Mouse (Mus musculus): Measurements from ENCODE around the gene Arhgap27. TPM values are rescaled to one million over a fixed set of nuclear protein-coding genes. Genes with fewer than 3 reads are reported as not detected.
A peak's percentile ranks its signal among the peaks of the same experiment; 100 is the strongest.

The Arhgap27 gene
- polyA plus RNA-seq, 1 experiment from 2014 or later: 3.4 TPM

GRCm38 (mm10) chr11:103339414-103340119 is 23.9 kb downstream of the Arhgap27 start:
- no peak overlapping the region for H3K9ac ChIP-seq (ENCODE audit: low read depth, low read length)
- 46% methylated on average over 18 of the region's 19 CpGs for WGBS (ENCODE audit: insufficient replicate concordance)
- H3K36me3 ChIP-seq (ENCODE audit: control insufficient read depth, insufficient read depth, low read length): no peaks in the 10 kb centered on the region
- H3K27ac ChIP-seq (ENCODE audit: low read depth, low read length): no peak overlapping the region
- H3K4me2 ChIP-seq: peak overlapping the region; percentile 36
- H3K4me1 ChIP-seq (ENCODE audit: control insufficient read depth, insufficient read depth, low read length): peaks cover 9% of the 10 kb centered on the region
- H3K27me3 ChIP-seq (ENCODE audit: control insufficient read depth, insufficient read depth, low read length): peaks cover 4% of the 10 kb centered on the region
- no peak for ATAC-seq (replicated peaks; ENCODE audit: insufficient number of reproducible peaks, low FRiP score, low TSS enrichment)
- no peaks in the 10 kb centered on the region for H3K9me3 ChIP-seq (replicated peaks; ENCODE audit: control insufficient read depth, low read length)
- no peak overlapping the region for H3K4me3 ChIP-seq (ENCODE audit: low read depth, low read length)

GRCm38 (mm10) chr11:103338671-103339070 is 24.8 kb downstream of the Arhgap27 start:
- Histone ChIP-seq H3K9ac (ENCODE audit: low read depth, low read length) (no peak overlapping the region), H3K27me3 (ENCODE audit: control insufficient read depth, insufficient read depth, low read length) (peaks cover 13% of the 10 kb centered on the region), H3K4me1 (ENCODE audit: control insufficient read depth, insufficient read depth, low read length) (peaks cover 4% of the 10 kb centered on the region; the same call in 1 of the 2 replicates), H3K36me3 (ENCODE audit: control insufficient read depth, insufficient read depth, low read length) (no peaks in the 10 kb centered on the region), H3K27ac (ENCODE audit: low read depth, low read length) (no peak overlapping the region), H3K4me3 (ENCODE audit: low read depth, low read length) (no peak overlapping the region), H3K4me2 (no peak overlapping the region), H3K9me3 (replicated peaks; ENCODE audit: control insufficient read depth, low read length) (no peaks in the 10 kb centered on the region)
- ATAC-seq (replicated peaks; ENCODE audit: insufficient number of reproducible peaks, low FRiP score, low TSS enrichment): no peak
- 88% methylated on average over 6 of the region's 6 CpGs for WGBS (ENCODE audit: insufficient replicate concordance)

GRCm38 (mm10) chr11:103338119-103338518 is 25.4 kb downstream of the Arhgap27 start:
- Histone ChIP-seq H3K4me3 (ENCODE audit: low read depth, low read length) (no peak overlapping the region), H3K36me3 (ENCODE audit: control insufficient read depth, insufficient read depth, low read length) (no peaks in the 10 kb centered on the region), H3K9ac (ENCODE audit: low read depth, low read length) (no peak overlapping the region), H3K4me1 (ENCODE audit: control insufficient read depth, insufficient read depth, low read length) (peaks cover 9% of the 10 kb centered on the region; the same call in 1 of the 2 replicates), H3K27ac (ENCODE audit: low read depth, low read length) (no peak overlapping the region), H3K4me2 (no peak overlapping the region), H3K27me3 (ENCODE audit: control insufficient read depth, insufficient read depth, low read length) (peaks cover 18% of the 10 kb centered on the region), H3K9me3 (replicated peaks; ENCODE audit: control insufficient read depth, low read length) (no peaks in the 10 kb centered on the region)
- no peak for ATAC-seq (replicated peaks; ENCODE audit: insufficient number of reproducible peaks, low FRiP score, low TSS enrichment)
- WGBS (ENCODE audit: insufficient replicate concordance): 74% methylated on average over 7 of the region's 7 CpGs

- peaks cover 13% of the 10 kb centered on the region; the same call in 1 of the 2 replicates for H3K4me1 ChIP-seq (ENCODE audit: control insufficient read depth, insufficient read depth, low read length)
- no peaks in the 10 kb centered on the region for H3K9me3 ChIP-seq (replicated peaks; ENCODE audit: control insufficient read depth, low read length)
- no peak overlapping the region for H3K27ac ChIP-seq (ENCODE audit: low read depth, low read length)
- H3K4me2 ChIP-seq: no peak overlapping the region
- 87% methylated on average over 2 of the region's 2 CpGs for WGBS (ENCODE audit: insufficient replicate concordance)
- H3K36me3 ChIP-seq (ENCODE audit: control insufficient read depth, insufficient read depth, low read length): no peaks in the 10 kb centered on the region
- no peak overlapping the region for H3K9ac ChIP-seq (ENCODE audit: low read depth, low read length)
- no peak overlapping the region for H3K4me3 ChIP-seq (ENCODE audit: low read depth, low read length)
- peaks cover 25% of the 10 kb centered on the region for H3K27me3 ChIP-seq (ENCODE audit: control insufficient read depth, insufficient read depth, low read length)
- ATAC-seq (replicated peaks; ENCODE audit: insufficient number of reproducible peaks, low FRiP score, low TSS enrichment): no peak
Measured at GRCm38 (mm10) chr11:103337180-103337579, 26.3 kb downstream of the Arhgap27 start.

GRCm38 (mm10) chr11:103335561-103335960 is 27.9 kb downstream of the Arhgap27 start:
- no peak overlapping the region for H3K27ac ChIP-seq (ENCODE audit: low read depth, low read length)
- H3K36me3 ChIP-seq (ENCODE audit: control insufficient read depth, insufficient read depth, low read length): no peaks in the 10 kb centered on the region
- 81% methylated on average over 5 of the region's 5 CpGs for WGBS (ENCODE audit: insufficient replicate concordance)
- H3K4me1 ChIP-seq (ENCODE audit: control insufficient read depth, insufficient read depth, low read length): peaks cover 13% of the 10 kb centered on the region; the same call in 1 of the 2 replicates
- no peaks in the 10 kb centered on the region for H3K9me3 ChIP-seq (replicated peaks; ENCODE audit: control insufficient read depth, low read length)
- no peak overlapping the region for H3K9ac ChIP-seq (ENCODE audit: low read depth, low read length)
- no peak overlapping the region for H3K4me3 ChIP-seq (ENCODE audit: low read depth, low read length)
- H3K4me2 ChIP-seq: no peak overlapping the region
- H3K27me3 ChIP-seq (ENCODE audit: control insufficient read depth, insufficient read depth, low read length): peaks cover 26% of the 10 kb centered on the region
- ATAC-seq (replicated peaks; ENCODE audit: insufficient number of reproducible peaks, low FRiP score, low TSS enrichment): no peak

- Histone ChIP-seq H3K27ac (ENCODE audit: low read depth, low read length) (no peak overlapping the region), H3K4me1 (ENCODE audit: control insufficient read depth, insufficient read depth, low read length) (peaks cover 13% of the 10 kb centered on the region; the same call in 1 of the 2 replicates), H3K4me2 (no peak overlapping the region), H3K36me3 (ENCODE audit: control insufficient read depth, insufficient read depth, low read length) (no peaks in the 10 kb centered on the region), H3K4me3 (ENCODE audit: low read depth, low read length) (no peak overlapping the region), H3K27me3 (ENCODE audit: control insufficient read depth, insufficient read depth, low read length) (peaks cover 26% of the 10 kb centered on the region), H3K9ac (ENCODE audit: low read depth, low read length) (no peak overlapping the region), H3K9me3 (replicated peaks; ENCODE audit: control insufficient read depth, low read length) (no peaks in the 10 kb centered on the region)
- no peak for ATAC-seq (replicated peaks; ENCODE audit: insufficient number of reproducible peaks, low FRiP score, low TSS enrichment)
- WGBS (ENCODE audit: insufficient replicate concordance): 80% methylated on average over 9 of the region's 9 CpGs
Measured at GRCm38 (mm10) chr11:103334925-103335324, 28.6 kb downstream of the Arhgap27 start.

- peaks cover 10% of the 10 kb centered on the region; the same call in 1 of the 2 replicates for H3K4me1 ChIP-seq (ENCODE audit: control insufficient read depth, insufficient read depth, low read length)
- H3K9me3 ChIP-seq (replicated peaks; ENCODE audit: control insufficient read depth, low read length): no peaks in the 10 kb centered on the region
- peaks cover 26% of the 10 kb centered on the region for H3K27me3 ChIP-seq (ENCODE audit: control insufficient read depth, insufficient read depth, low read length)
- H3K36me3 ChIP-seq (ENCODE audit: control insufficient read depth, insufficient read depth, low read length): no peaks in the 10 kb centered on the region
- peak overlapping the region; percentile 38 for H3K4me3 ChIP-seq (ENCODE audit: low read depth, low read length)
- H3K4me2 ChIP-seq: peak overlapping the region; percentile 67
- no peak for ATAC-seq (replicated peaks; ENCODE audit: insufficient number of reproducible peaks, low FRiP score, low TSS enrichment)
- no peak overlapping the region for H3K27ac ChIP-seq (ENCODE audit: low read depth, low read length)
- 18% methylated on average over 40 of the region's 40 CpGs for WGBS (ENCODE audit: insufficient replicate concordance)
- H3K9ac ChIP-seq (ENCODE audit: low read depth, low read length): no peak overlapping the region
Measured at GRCm38 (mm10) chr11:103333719-103334398, 29.6 kb downstream of the Arhgap27 start.

- 28% methylated on average over 34 of the region's 34 CpGs for WGBS (ENCODE audit: insufficient replicate concordance)
- H3K9ac ChIP-seq (ENCODE audit: low read depth, low read length): peak overlapping the region; percentile 6; the same call in 1 of the 2 replicates
- H3K27ac ChIP-seq (ENCODE audit: low read depth, low read length): no peak overlapping the region
- peaks cover 26% of the 10 kb centered on the region for H3K27me3 ChIP-seq (ENCODE audit: control insufficient read depth, insufficient read depth, low read length)
- no peak for ATAC-seq (replicated peaks; ENCODE audit: insufficient number of reproducible peaks, low FRiP score, low TSS enrichment)
- H3K36me3 ChIP-seq (ENCODE audit: control insufficient read depth, insufficient read depth, low read length): no peaks in the 10 kb centered on the region
- H3K9me3 ChIP-seq (replicated peaks; ENCODE audit: control insufficient read depth, low read length): no peaks in the 10 kb centered on the region
- H3K4me1 ChIP-seq (ENCODE audit: control insufficient read depth, insufficient read depth, low read length): peaks cover 10% of the 10 kb centered on the region; the same call in 1 of the 2 replicates
- peak overlapping the region; percentile 38 for H3K4me3 ChIP-seq (ENCODE audit: low read depth, low read length)
- peak overlapping the region; percentile 67 for H3K4me2 ChIP-seq
Measured at GRCm38 (mm10) chr11:103332890-103333651, 30.4 kb downstream of the Arhgap27 start.
